Mouse (Mus musculus) hindbrain, embryonic 10.5 days (tissue): ENCODE measurements around the gene Sbno2. TPM values are rescaled to one million over a fixed set of nuclear protein-coding genes. Genes with fewer than 3 reads are reported as not detected.

Experiments used
- DNase-seq: peaks from one replicate; pipeline ENCODE4 v3.0.0-alpha.2; 2017; ENCODE audit warnings: low spot score
- H3K27ac ChIP-seq: fragments of 300-500 bp; sonication (generic); 2 replicates; pipeline ENCODE4 v1.5.1; 2016; ENCODE audit warnings: mild to moderate bottlenecking, moderate library complexity
- H3K27me3 ChIP-seq: fragments of 300-500 bp; sonication (generic); 2 replicates; pipeline ENCODE4 v1.6.1; 2016; ENCODE audit warnings: mild to moderate bottlenecking; ENCODE audit not compliant: poor library complexity, insufficient read depth, severe bottlenecking
- H3K36me3 ChIP-seq: fragments of 300-500 bp; sonication (generic); 2 replicates; pipeline ENCODE4 v1.6.1; 2016; ENCODE audit warnings: mild to moderate bottlenecking, moderate library complexity
- H3K4me1 ChIP-seq: fragments of 300-500 bp; sonication (generic); replicated peaks from 2 replicates; pipeline ENCODE4 v1.6.1; 2016; ENCODE audit warnings: mild to moderate bottlenecking
- H3K4me3 ChIP-seq: fragments of 300-500 bp; sonication (generic); 2 replicates; pipeline ENCODE4 v1.5.1; 2016; ENCODE audit warnings: mild to moderate bottlenecking, moderate library complexity
- H3K9me3 ChIP-seq: fragments of 300-500 bp; sonication (generic); 2 replicates; pipeline ENCODE4 v1.6.1; 2016; ENCODE audit warnings: mild to moderate bottlenecking, moderate library complexity
- WGBS: fragments of 180-500 bp; shearing (Covaris S2); methylation state at CpG from one replicate; pipeline ENCODE4 v1.1.7; 2016; 5-methylcytosine and 5-hydroxymethylcytosine counted together
- polyA plus RNA-seq: library from polyadenylated mRNA; unstranded; fragments of >200 nt; fragmentation: Nextera tagmentation; extraction: Ambion mirVana; gene quantifications from 2 replicates; pipeline ENCODE4 v1.2.1, GENCODE M21; 2016

Sbno2 gene
- polyA plus RNA-seq, 1 experiment from 2014 or later = 17.2 TPM

GRCm38 (mm10) chr10:80074813-80075601 is 30.4 kb downstream of the Sbno2 start:
- Histone ChIP-seq H3K4me1 (peaks cover 51% of the 10 kb centered on the region), H3K27ac (peak overlapping the region; percentile 35; the same call in 1 of the 2 replicates), H3K36me3 (peaks cover 26% of the 10 kb centered on the region), H3K9me3 (no peaks in the 10 kb centered on the region), H3K4me3 (peak overlapping the region; percentile 28), H3K27me3 (peaks cover 4% of the 10 kb centered on the region; the same call in 1 of the 2 replicates)
- DNase-seq = peak; percentile 32
- WGBS = 19% methylated on average over 28 of the region's 28 CpGs

DNA sequence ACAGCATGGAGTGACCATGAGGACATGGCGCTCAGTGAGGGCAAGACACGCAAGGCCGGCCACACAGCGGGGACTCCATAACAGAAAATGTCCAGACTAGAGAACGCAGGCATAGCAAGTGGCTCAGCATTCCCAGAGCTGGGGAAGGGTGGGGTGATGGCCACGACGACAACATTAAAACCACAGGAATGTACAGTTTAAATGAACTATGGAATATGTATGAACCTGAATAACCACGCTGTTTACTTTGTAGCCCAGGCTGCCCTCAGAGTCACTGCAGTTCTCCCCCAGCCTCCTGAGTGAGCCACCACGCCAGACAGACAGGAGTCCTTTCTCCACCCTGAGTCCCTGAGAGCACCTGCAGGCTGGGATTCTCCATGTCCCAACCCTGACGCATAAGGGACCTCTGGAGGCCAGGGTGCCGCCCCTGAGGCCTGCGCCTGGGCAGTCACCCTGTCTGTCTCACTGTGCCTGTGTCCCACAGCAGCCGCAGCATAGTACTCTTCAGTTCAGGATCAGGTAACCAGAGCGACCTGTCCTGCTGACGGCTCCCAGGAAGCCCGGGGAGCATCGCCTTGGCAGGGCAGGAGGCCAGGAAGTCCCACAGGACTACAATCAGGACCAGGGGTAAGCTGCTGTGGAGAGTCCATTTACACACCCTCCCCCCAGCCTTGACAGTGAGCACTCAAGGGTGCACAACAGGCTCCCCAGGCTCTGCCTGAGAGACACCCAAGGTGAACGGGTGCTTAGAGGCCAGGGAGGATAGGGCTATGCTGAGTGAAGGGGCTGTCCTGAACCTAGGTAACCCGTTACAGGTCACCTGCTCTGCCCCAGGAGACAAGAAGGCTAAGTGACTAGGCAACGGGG is 32.5 kb downstream of the Sbno2 start:
- Histone ChIP-seq H3K27me3 (peaks cover 4% of the 10 kb centered on the region; the same call in 1 of the 2 replicates), H3K9me3 (no peaks in the 10 kb centered on the region), H3K27ac (peak overlapping the region; percentile 50), H3K4me1 (peaks cover 52% of the 10 kb centered on the region), H3K4me3 (no peak overlapping the region), H3K36me3 (peaks cover 13% of the 10 kb centered on the region; the same call in 1 of the 2 replicates)
- 82% methylated on average over 20 of the region's 20 CpGs for whole genome bisulfite sequencing
- DNase-seq = no peak

GRCm38 (mm10) chr10:80071516-80071900 is 33.9 kb downstream of the Sbno2 start:
- Histone ChIP-seq H3K27me3 (peaks cover 4% of the 10 kb centered on the region; the same call in 1 of the 2 replicates), H3K4me1 (peaks cover 52% of the 10 kb centered on the region)

GRCm38 (mm10) chr10:80070837-80071515 is 34.4 kb downstream of the Sbno2 start:
- Histone ChIP-seq H3K9me3 (no peaks in the 10 kb centered on the region), H3K36me3 (peaks cover 23% of the 10 kb centered on the region), H3K4me3 (peak overlapping the region; percentile 11; the same call in 1 of the 2 replicates), H3K4me1 (peaks cover 49% of the 10 kb centered on the region), H3K27ac (peak overlapping the region; percentile 67), H3K27me3 (peaks cover 4% of the 10 kb centered on the region; the same call in 1 of the 2 replicates)
- 68% methylated on average over 9 of the region's 9 CpGs for WGBS
- no peak for DNase-seq

More at GRCm38 (mm10) chr10:80071516-80071900, 33.9 kb downstream of the Sbno2 start:
- no peak for DNase-seq
- Histone ChIP-seq H3K9me3 (no peaks in the 10 kb centered on the region), H3K4me3 (no peak overlapping the region), H3K27ac (peak overlapping the region; percentile 9; the same call in 1 of the 2 replicates), H3K36me3 (peaks cover 19% of the 10 kb centered on the region)
- WGBS = 81% methylated on average over 3 of the region's 3 CpGs

DNA sequence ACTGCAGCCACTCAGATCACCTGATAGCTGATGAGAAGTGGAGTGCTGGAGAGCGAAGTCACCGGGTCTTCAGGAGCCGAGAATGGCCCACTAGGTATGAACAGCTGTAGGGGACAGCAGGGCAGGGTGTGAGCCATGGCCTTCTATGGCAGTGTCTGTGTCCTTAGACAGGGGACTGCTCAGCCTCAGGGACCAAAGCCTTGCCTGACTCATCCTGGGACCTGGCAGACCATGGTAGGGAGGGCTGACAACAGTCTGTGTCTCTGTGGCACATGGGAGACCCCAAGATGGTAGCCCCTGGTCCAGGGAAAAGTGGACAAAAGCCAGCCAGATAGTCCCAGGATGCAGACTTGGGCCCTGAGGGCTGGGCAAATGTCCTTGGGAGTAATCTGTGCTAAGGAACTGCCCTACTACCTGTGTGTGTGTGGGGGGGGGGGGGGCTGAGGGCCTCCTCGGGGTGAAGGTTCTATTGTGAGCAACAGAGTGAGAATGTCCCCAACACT is 35.4 kb downstream of the Sbno2 start:
- 88% methylated on average over 4 of the region's 4 CpGs for WGBS
- Histone ChIP-seq H3K27me3 (peaks cover 2% of the 10 kb centered on the region; the same call in 1 of the 2 replicates), H3K27ac (no peak overlapping the region), H3K36me3 (peaks cover 27% of the 10 kb centered on the region), H3K9me3 (no peaks in the 10 kb centered on the region), H3K4me3 (no peak overlapping the region), H3K4me1 (peaks cover 39% of the 10 kb centered on the region)
- DNase-seq = no peak

DNA sequence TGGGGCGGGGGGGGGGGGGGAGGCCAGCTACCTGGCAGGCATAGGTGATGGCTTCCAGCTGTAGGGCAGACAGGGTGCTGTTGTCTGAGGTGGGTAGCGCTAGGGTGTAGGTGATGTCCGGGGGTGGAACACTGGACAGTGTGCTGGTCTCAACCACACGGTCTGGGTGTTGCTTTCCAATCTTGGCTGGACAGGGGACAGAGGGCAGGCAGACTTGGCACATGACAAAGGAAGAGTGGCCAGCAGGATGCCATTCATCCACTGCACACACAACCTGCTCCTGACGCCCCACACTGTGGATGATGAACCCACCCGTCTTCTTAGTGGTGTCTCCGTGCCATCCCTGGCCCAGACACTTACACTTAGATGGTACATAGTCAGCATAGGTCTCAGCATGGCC is 36.1 kb downstream of the Sbno2 start:
- no peaks in the 10 kb centered on the region for H3K27me3 ChIP-seq
- H3K36me3 ChIP-seq = peaks cover 34% of the 10 kb centered on the region
- no peak overlapping the region for H3K27ac ChIP-seq
- H3K4me3 ChIP-seq = no peak overlapping the region
- no peaks in the 10 kb centered on the region for H3K9me3 ChIP-seq
- DNase-seq = no peak
- peaks cover 31% of the 10 kb centered on the region for H3K4me1 ChIP-seq
- WGBS = 89% methylated on average over 6 of the region's 7 CpGs

GRCm38 (mm10) chr10:80063877-80064650 is 41.3 kb downstream of the Sbno2 start:
- Histone ChIP-seq H3K9me3 (no peaks in the 10 kb centered on the region), H3K4me3 (no peak overlapping the region), H3K27me3 (no peaks in the 10 kb centered on the region), H3K27ac (no peak overlapping the region), H3K4me1 (no peaks in the 10 kb centered on the region), H3K36me3 (peaks cover 74% of the 10 kb centered on the region)
- 73% methylated on average over 23 of the region's 23 CpGs for WGBS
- no peak for DNase-seq

GRCm38 (mm10) chr10:80063104-80063503 is 42.3 kb downstream of the Sbno2 start:
- no peak overlapping the region for H3K4me3 ChIP-seq
- no peak for DNase-seq
- H3K27ac ChIP-seq = 0 out of 2 replicates have a peak overlapping the region, but pooled peaks have one; percentile 46
- WGBS = 87% methylated on average over 5 of the region's 5 CpGs
- 0 out of 2 replicates have a peak, but pooled peaks cover 2% of the 10 kb centered on the region for H3K4me1 ChIP-seq
- H3K36me3 ChIP-seq = peaks cover 82% of the 10 kb centered on the region
- H3K9me3 ChIP-seq = no peaks in the 10 kb centered on the region
- no peaks in the 10 kb centered on the region for H3K27me3 ChIP-seq

DNA sequence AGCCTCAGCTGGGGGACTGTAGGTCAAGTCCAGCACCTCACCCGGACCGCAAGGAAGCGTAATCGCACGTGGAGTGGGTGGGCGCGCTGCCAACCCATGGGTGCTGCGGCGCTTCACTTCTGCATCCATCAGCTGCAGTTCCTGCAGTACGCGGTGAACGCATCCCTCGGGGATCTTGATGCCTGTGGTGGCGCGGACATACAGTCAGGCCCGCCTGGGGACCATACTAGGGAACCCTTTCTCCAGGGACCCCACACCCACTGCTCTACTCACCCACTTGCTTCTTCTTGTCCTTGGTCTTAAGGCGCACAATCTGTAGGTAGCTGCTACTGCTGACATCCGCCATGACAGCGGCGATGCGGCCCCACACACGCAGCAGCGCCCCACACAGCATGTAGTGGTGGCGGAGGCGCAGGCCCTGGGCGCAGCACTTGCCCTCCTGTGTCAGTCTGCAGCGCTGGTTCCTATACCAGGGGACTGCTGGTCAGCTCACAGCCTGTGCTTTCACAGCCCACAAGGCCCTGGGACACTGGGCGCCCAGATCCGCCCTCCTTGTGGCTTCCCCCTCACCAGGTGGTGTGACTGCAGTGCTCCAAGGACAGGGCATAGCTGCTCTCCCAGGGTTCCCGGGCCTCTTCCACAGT is 47.6 kb downstream of the Sbno2 start:
- no peak for DNase-seq
- 79% methylated on average over 30 of the region's 30 CpGs for WGBS
- H3K27me3 ChIP-seq = no peaks in the 10 kb centered on the region
- peak overlapping the region; percentile 13; the same call in 1 of the 2 replicates for H3K4me3 ChIP-seq
- peaks cover 37% of the 10 kb centered on the region for H3K4me1 ChIP-seq
- no peaks in the 10 kb centered on the region for H3K9me3 ChIP-seq
- peaks cover 76% of the 10 kb centered on the region for H3K36me3 ChIP-seq
- no peak overlapping the region for H3K27ac ChIP-seq

DNA sequence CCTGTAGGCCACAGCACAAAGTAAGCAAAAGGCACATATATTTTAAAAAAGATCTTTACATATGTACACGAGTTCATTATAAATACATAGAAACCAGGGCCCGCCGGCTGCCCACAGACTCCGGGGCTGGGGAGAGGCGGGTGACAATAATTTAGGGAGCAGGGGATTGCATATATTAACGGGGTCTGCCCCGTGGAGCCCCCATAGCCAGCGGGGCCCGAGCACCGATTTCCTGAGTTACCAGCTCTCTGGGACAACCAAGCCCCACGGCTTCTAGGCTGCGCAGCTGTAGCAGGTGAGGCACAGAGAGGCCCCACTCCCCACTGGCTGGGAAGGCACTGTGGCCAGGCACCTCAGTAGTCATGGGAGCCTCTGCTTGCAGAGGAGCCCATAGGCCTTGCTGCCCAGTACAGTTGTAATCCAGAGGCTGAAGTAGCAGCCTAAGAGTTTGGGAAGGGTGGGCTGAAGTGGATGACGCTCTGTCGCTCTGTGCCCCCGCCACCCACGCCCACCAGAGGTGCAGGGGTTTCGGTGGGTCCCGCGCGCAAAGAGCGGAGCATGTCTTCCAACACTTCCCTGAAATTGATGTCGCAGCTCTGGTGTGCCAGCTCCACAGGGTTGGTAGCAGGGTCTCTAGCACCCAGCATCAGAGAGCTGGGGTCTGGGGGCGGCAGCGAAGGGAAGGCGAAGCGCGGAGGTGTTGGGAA is 48.2 kb downstream of the Sbno2 start:
- Histone ChIP-seq H3K27ac (no peak overlapping the region), H3K9me3 (no peaks in the 10 kb centered on the region), H3K36me3 (peaks cover 69% of the 10 kb centered on the region), H3K4me1 (peaks cover 44% of the 10 kb centered on the region), H3K27me3 (no peaks in the 10 kb centered on the region), H3K4me3 (no peak overlapping the region)
- WGBS = 89% methylated on average over 27 of the region's 27 CpGs
- DNase-seq = no peak

DNA sequence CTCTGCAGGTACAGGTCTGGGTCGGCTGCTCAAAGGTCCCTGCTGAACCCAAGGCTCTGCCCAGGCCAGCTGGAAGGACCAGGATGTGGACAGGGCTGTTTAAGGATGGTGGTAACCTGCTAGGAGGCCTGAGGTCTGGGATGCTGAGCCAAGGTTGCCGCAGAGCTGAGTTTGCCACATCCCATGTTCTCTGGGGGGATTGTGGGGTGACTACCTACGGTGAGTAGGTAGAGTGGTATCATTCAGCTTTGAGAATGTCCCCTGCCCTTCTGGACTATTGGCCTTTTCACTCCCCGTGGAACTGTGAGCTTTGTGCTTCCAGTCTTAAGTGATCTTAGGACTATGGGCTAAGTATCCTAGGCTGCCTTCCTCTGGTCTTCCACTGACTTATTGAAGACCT is 48.9 kb downstream of the Sbno2 start:
- WGBS = 90% methylated on average over 4 of the region's 4 CpGs
- no peak overlapping the region for H3K27ac ChIP-seq
- H3K9me3 ChIP-seq = no peaks in the 10 kb centered on the region
- no peak overlapping the region for H3K4me3 ChIP-seq
- DNase-seq = no peak
- peaks cover 63% of the 10 kb centered on the region for H3K36me3 ChIP-seq
- H3K27me3 ChIP-seq = no peaks in the 10 kb centered on the region; the same call in 1 of the 2 replicates
- peaks cover 50% of the 10 kb centered on the region for H3K4me1 ChIP-seq
